Mouse (Mus musculus) CH12.LX (cell line): Measurements from ENCODE around the gene Chst11. TPM values are rescaled to one million over a fixed set of nuclear protein-coding genes. Genes with fewer than 3 reads are reported as not detected.

Experiments used
- DNase-seq: peaks from one replicate; pipeline ENCODE4 v3.0.0-alpha.2; 2013; ENCODE audit errors: extremely low read depth
- H3K27ac ChIP-seq: 2 replicates; pipeline ENCODE4 v1.5.1; 2012; ENCODE audit warnings: low read depth, mild to moderate bottlenecking, control low read depth, moderate library complexity; ENCODE audit not compliant: insufficient read depth
- H3K27me3 ChIP-seq: replicated peaks from 2 replicates; pipeline ENCODE3; 2012; ENCODE audit warnings: inconsistent platforms
- H3K36me3 ChIP-seq, 2 experiments: replicated peaks in 1 of 2; 2 replicates each; pipeline versions ENCODE3 to v1.6.1; 2012; ENCODE audit warnings: inconsistent platforms in 1 of 2, low read length in 1 of 2, mild to moderate bottlenecking in 1 of 2, mixed read lengths in 1 of 2, moderate library complexity in 1 of 2; ENCODE audit not compliant: control insufficient read depth in 1 of 2, insufficient read depth in 1 of 2
- H3K4me1 ChIP-seq, 2 experiments: 2 replicates each; pipeline ENCODE4 v1.6.1; 2012; ENCODE audit warnings: inconsistent platforms in 1 of 2, moderate library complexity in 1 of 2; ENCODE audit not compliant: insufficient read depth in 2 of 2, control insufficient read depth in 1 of 2
- H3K4me2 ChIP-seq: 2 replicates; pipeline ENCODE4 v1.6.1; 2012; ENCODE audit warnings: low read depth, mild to moderate bottlenecking, control low read depth; ENCODE audit not compliant: poor library complexity, insufficient read depth, severe bottlenecking
- H3K4me3 ChIP-seq, 3 experiments: fragments of 150-350 bp in 1 of 3; sonication (generic) in 1 of 3; replicated peaks in 1 of 3; 2 replicates each; pipeline versions ENCODE3 to v1.5.1; 2011 to 2012; ENCODE audit warnings: low read depth in 2 of 3, low read length in 2 of 3, mild to moderate bottlenecking in 2 of 3, moderate library complexity in 2 of 3, control low read depth in 1 of 3, improper control_type of control experiment in 1 of 3, inconsistent platforms in 1 of 3, mixed read lengths in 1 of 3; ENCODE audit not compliant: poor library complexity in 1 of 3
- H3K79me2 ChIP-seq: replicated peaks from 2 replicates; pipeline ENCODE4 v1.6.1; 2012; ENCODE audit warnings: mild to moderate bottlenecking, moderate library complexity; ENCODE audit not compliant: control insufficient read depth, poor library complexity, insufficient read depth, severe bottlenecking; ENCODE audit errors: extremely low read depth
- H3K9ac ChIP-seq: 2 replicates; pipeline ENCODE4 v1.6.1; 2012; ENCODE audit warnings: low read depth, mild to moderate bottlenecking, control low read depth, moderate library complexity; ENCODE audit not compliant: insufficient read depth
- H3K9me3 ChIP-seq: replicated peaks from 2 replicates; pipeline ENCODE3; 2012; ENCODE audit warnings: low read length, inconsistent platforms, mixed read lengths
- CTCF ChIP-seq, 2 experiments: IDR thresholded peaks in 1 of 2; conservative IDR thresholded peaks in 1 of 2; 2 replicates each; pipeline ENCODE4 v1.5.1; 2011 to 2012; ENCODE audit warnings: low read depth in 2 of 2, low read length in 2 of 2, improper control_type of control experiment in 1 of 2, inconsistent platforms in 1 of 2, mild to moderate bottlenecking in 1 of 2, moderate library complexity in 1 of 2
- E2F4 ChIP-seq: IDR thresholded peaks from 2 replicates; pipeline ENCODE4 v1.6.1; 2011; ENCODE audit warnings: low read depth, low read length, improper control_type of control experiment; ENCODE audit not compliant: insufficient replicate concordance
- ELF1 ChIP-seq: IDR thresholded peaks from 2 replicates; pipeline ENCODE4 v1.6.1; 2014; ENCODE audit warnings: low read depth, mild to moderate bottlenecking, inconsistent platforms, low read length, improper control_type of control experiment
- EP300 ChIP-seq: IDR thresholded peaks from 2 replicates; pipeline ENCODE4 v1.6.1; 2011; ENCODE audit warnings: low read length, improper control_type of control experiment
- GABPA ChIP-seq: IDR thresholded peaks from 2 replicates; pipeline ENCODE4 v1.6.1; 2012; ENCODE audit warnings: low read depth, low read length, improper control_type of control experiment, inconsistent platforms; ENCODE audit not compliant: insufficient replicate concordance
- HCFC1 ChIP-seq: IDR thresholded peaks from 2 replicates; pipeline ENCODE4 v1.6.1; 2012; ENCODE audit warnings: low read depth, mild to moderate bottlenecking, inconsistent platforms, low read length, improper control_type of control experiment
- JUN ChIP-seq: IDR thresholded peaks from 2 replicates; pipeline ENCODE4 v1.6.1; 2011; ENCODE audit warnings: low read depth, mild to moderate bottlenecking, low read length, improper control_type of control experiment, moderate library complexity; ENCODE audit not compliant: insufficient read depth
- JUND ChIP-seq: conservative IDR thresholded peaks from 2 replicates; pipeline ENCODE4 v1.6.1; 2011; ENCODE audit warnings: low read depth, low read length, improper control_type of control experiment
- KAT2A ChIP-seq: IDR thresholded peaks from 2 replicates; pipeline ENCODE4 v1.6.1; 2012; ENCODE audit warnings: low read length, improper control_type of control experiment, inconsistent platforms; ENCODE audit not compliant: insufficient replicate concordance
- MAFK ChIP-seq: IDR thresholded peaks from 2 replicates; pipeline ENCODE4 v1.6.1; 2011; ENCODE audit warnings: low read length, improper control_type of control experiment; ENCODE audit not compliant: insufficient replicate concordance
- MAX ChIP-seq: IDR thresholded peaks from 2 replicates; pipeline ENCODE4 v1.6.1; 2011; ENCODE audit warnings: low read length, improper control_type of control experiment
- MEF2A ChIP-seq: IDR thresholded peaks from 2 replicates; pipeline ENCODE4 v1.6.1; 2014; ENCODE audit warnings: low read depth, mild to moderate bottlenecking, inconsistent platforms, low read length, improper control_type of control experiment, borderline replicate concordance
- MXI1 ChIP-seq: IDR thresholded peaks from 2 replicates; pipeline ENCODE4 v1.6.1; 2011; ENCODE audit warnings: mild to moderate bottlenecking, low read depth, low read length, improper control_type of control experiment
- NELFE ChIP-seq: IDR thresholded peaks from 2 replicates; pipeline ENCODE4 v1.6.1; 2011; ENCODE audit warnings: low read depth, low read length, improper control_type of control experiment
- PAX5 ChIP-seq: IDR thresholded peaks from 2 replicates; pipeline ENCODE4 v1.6.1; 2012; ENCODE audit warnings: low read length, inconsistent platforms, mixed read lengths
- POLR2AphosphoS2 ChIP-seq: IDR thresholded peaks from 2 replicates; pipeline ENCODE4 v1.6.1; 2011; ENCODE audit warnings: low read depth, low read length, improper control_type of control experiment
- RAD21 ChIP-seq: IDR thresholded peaks from 2 replicates; pipeline ENCODE4 v1.6.1; 2011; ENCODE audit warnings: low read depth, mild to moderate bottlenecking, low read length, improper control_type of control experiment, moderate library complexity
- RCOR1 ChIP-seq: conservative IDR thresholded peaks from 2 replicates; pipeline ENCODE4 v1.6.1; 2012; ENCODE audit warnings: low read depth, mild to moderate bottlenecking, inconsistent platforms, low read length, improper control_type of control experiment
- SMC3 ChIP-seq: IDR thresholded peaks from 2 replicates; pipeline ENCODE4 v1.6.1; 2011; ENCODE audit warnings: low read depth, low read length, improper control_type of control experiment
- TBP ChIP-seq: conservative IDR thresholded peaks from 2 replicates; pipeline ENCODE4 v1.6.1; 2011; ENCODE audit warnings: low read depth, low read length, improper control_type of control experiment
- UBTF ChIP-seq: IDR thresholded peaks from 2 replicates; pipeline ENCODE4 v1.6.1; 2012; ENCODE audit warnings: low read depth, mild to moderate bottlenecking, inconsistent platforms, low read length, improper control_type of control experiment, moderate library complexity
- USF1 ChIP-seq: IDR thresholded peaks from 2 replicates; pipeline ENCODE4 v1.6.1; 2014; ENCODE audit warnings: low read depth, mild to moderate bottlenecking, inconsistent platforms, low read length, improper control_type of control experiment
- ZMIZ1 ChIP-seq: IDR thresholded peaks from 2 replicates; pipeline ENCODE4 v1.6.1; 2012; ENCODE audit warnings: low read depth, mild to moderate bottlenecking, inconsistent platforms, low read length, improper control_type of control experiment
- ZNF384 ChIP-seq: IDR thresholded peaks from 2 replicates; pipeline ENCODE4 v1.6.1; 2012; ENCODE audit warnings: low read depth, low read length, improper control_type of control experiment, inconsistent platforms
- dilution Hi-C: fragments of 300-500 bp; cut with MboI; formaldehyde crosslinking; loops from 2 replicates; pipeline ENCODE4 v1.14.3; 2020; ENCODE audit warnings: low sequenced_read_pairs; ENCODE audit not compliant: extremely low pct_unique_long_range_greater_than_20kb, extremely low pct_ligation_motif_present
- in situ Hi-C: fragments of 300-500 bp; cut with MboI; formaldehyde crosslinking; loops from 3 replicates; pipeline ENCODE4 v1.14.3; 2019; ENCODE audit warnings: low sequenced_read_pairs, low pct_ligation_motif_present, low pct_unique_long_range_greater_than_20kb, mixed read lengths
- polyA plus RNA-seq: library from polyadenylated mRNA; unstranded; fragments of >175 nt; gene quantifications from 2 replicates; pipeline ENCODE4 v1.2.1, GENCODE M21; 2012; ENCODE audit warnings: low read depth; ENCODE audit not compliant: insufficient read length
- total RNA-seq, 2 experiments: library from RNA; depleted of rRNA; stranded (reverse); fragments of 300-350 nt in 1 of 2; fragments of >200 nt in 1 of 2; gene quantifications; 2 replicates each; pipeline ENCODE4 v1.2.3; 2012 to 2014

Chst11 gene
- total and polyA plus RNA-seq, 3 experiments = 3.6 to 5.3 (median 4.5) TPM

GRCm38 (mm10) chr10:83202906-83203702 lies 217.8 kb downstream of the Chst11 start:
- Histone ChIP-seq H3K4me1 (peaks cover 0 to 14% of the 10 kb centered on the region in 2 experiments; a peak in 2 of 4 replicates), H3K27me3 (no peaks in the 10 kb centered on the region), H3K9ac (no peak overlapping the region), H3K79me2 (no peaks in the 10 kb centered on the region), H3K36me3 (no peaks in the 10 kb centered on the region), H3K4me2 (no peak overlapping the region), H3K27ac (no peak overlapping the region), H3K4me3 (no peak overlapping the region), H3K9me3 (no peaks in the 10 kb centered on the region)
- in situ Hi-C loops = loop anchor here (25.0 kb wide), 1 partner anchor 416 kb away; no protein-coding TSS in a partner anchor
- dilution Hi-C loops = no loop called here
- TF ChIP-seq MEF2A = peak; percentile 33; the same call in 1 of the 2 replicates
- no peak for TF ChIP-seq HCFC1
- TF ChIP-seq ELF1 = no peak
- TF ChIP-seq CTCF (conservative IDR thresholded peaks at IDR 0.05 in 1 of 2, IDR thresholded peaks at IDR 0.05 in 1 of 2; ENCODE audit: low read depth in 2 of 2, low read length in 2 of 2) = no peak
- no peak for TF ChIP-seq UBTF
- TF ChIP-seq TBP = no peak
- TF ChIP-seq MAX = 0 out of 2 replicates have a peak, but pooled peaks have one; percentile 17
- TF ChIP-seq RAD21 = peak; percentile 6; the same call in 1 of the 2 replicates
- TF ChIP-seq E2F4 = no peak
- TF ChIP-seq POLR2AphosphoS2 = no peak
- no peak for TF ChIP-seq MAFK
- no peak for DNase-seq

GRCm38 (mm10) chr10:83208436-83208835 lies 223.1 kb downstream of the Chst11 start:
- TF ChIP-seq USF1 = no peak
- no peak for TF ChIP-seq KAT2A
- TF ChIP-seq RAD21 = no peak
- no peak for TF ChIP-seq HCFC1
- no peak for TF ChIP-seq TBP
- no peak for TF ChIP-seq ZNF384
- no peak for TF ChIP-seq JUN
- TF ChIP-seq GABPA = no peak
- TF ChIP-seq MXI1 = no peak
- TF ChIP-seq JUND = no peak
- TF ChIP-seq PAX5 = no peak
- no peak for TF ChIP-seq EP300
- TF ChIP-seq SMC3 = no peak
- no peak for TF ChIP-seq ZMIZ1
- TF ChIP-seq NELFE = no peak
- no peak for TF ChIP-seq CTCF (conservative IDR thresholded peaks at IDR 0.05 in 1 of 2, IDR thresholded peaks at IDR 0.05 in 1 of 2; ENCODE audit: low read depth in 2 of 2, low read length in 2 of 2)
- TF ChIP-seq RCOR1 = no peak
- TF ChIP-seq, all 38 proteins: peak for 0
- Histone ChIP-seq H3K79me2 (no peaks in the 10 kb centered on the region), H3K36me3 (no peaks in the 10 kb centered on the region), H3K27ac (no peak overlapping the region), H3K4me3 (no peak overlapping the region), H3K27me3 (no peaks in the 10 kb centered on the region), H3K4me2 (no peak overlapping the region), H3K4me1 (0 out of 4 replicates have a peak, but pooled peaks cover 0 to 1% of the 10 kb centered on the region in 2 experiments), H3K9ac (no peak overlapping the region), H3K9me3 (peaks cover 2% of the 10 kb centered on the region)
- dilution Hi-C loops = no loop called here
- in situ Hi-C loops = loop anchor here (25.0 kb wide), 1 partner anchor 421 kb away; no protein-coding TSS in a partner anchor
- DNase-seq = no peak
